Mouse (Mus musculus) liver (tissue): ENCODE measurements around the gene Pdzd2.

Source experiments
- DNase-seq: peaks from one replicate; pipeline ENCODE4 v3.0.0-alpha.2; 2020; ENCODE audit warnings: mixed read lengths

Pdzd2 gene

DNA sequence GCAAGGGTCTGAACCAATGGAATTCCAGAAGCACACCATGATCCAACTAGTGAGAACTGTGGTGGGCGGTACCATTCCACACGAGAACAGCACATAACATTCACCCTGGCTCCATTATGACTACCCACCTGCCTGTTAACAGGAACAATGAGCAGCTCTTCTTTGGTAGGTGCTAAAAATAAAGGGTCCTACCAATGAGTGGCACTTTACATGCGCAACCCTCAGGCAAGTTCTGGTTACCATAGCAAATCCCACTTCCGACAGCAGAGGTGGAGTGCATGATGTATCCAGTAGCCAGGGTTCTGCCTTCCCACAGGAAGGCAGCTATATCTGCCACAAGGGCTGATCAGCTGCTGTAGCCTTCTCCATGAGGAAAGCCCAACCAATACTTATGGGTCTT is 11.3 kb downstream of the Pdzd2 start:
- DNase-seq, result no peak

DNA sequence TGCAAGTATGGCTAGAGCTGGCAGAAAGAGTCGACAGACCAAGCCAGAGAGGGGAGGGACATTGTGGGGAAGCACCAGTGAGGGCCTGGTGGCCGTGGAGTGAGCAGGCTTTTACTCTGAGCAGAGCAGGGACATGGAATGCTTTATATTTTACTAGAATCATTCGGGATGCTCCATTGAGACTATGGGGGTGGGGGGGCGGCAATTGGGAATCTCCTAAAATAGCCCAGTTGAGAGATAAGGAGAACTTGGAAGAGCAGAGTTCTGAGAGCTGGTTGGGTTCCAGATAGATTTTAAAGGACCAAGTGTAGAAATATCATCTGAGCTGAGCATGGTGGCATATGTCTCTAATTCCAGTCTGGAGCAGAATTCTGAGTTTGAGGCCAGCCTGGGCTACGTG is 14.5 kb downstream of the Pdzd2 start:
- DNase-seq, result no peak

- DNase-seq, result no peak
Observed at GRCm38 (mm10) chr15:12721684-12722500, 17.8 kb downstream of the Pdzd2 start.

GRCm38 (mm10) chr15:12718819-12719218 is 20.9 kb downstream of the Pdzd2 start:
- no peak for DNase-seq

- DNase-seq, result no peak
Observed at GRCm38 (mm10) chr15:12717410-12717809, 22.3 kb downstream of the Pdzd2 start.

GRCm38 (mm10) chr15:12716881-12717280 is 22.8 kb downstream of the Pdzd2 start:
- no peak for DNase-seq

- no peak for DNase-seq
Observed at GRCm38 (mm10) chr15:12714322-12714721, 25.4 kb downstream of the Pdzd2 start.

DNA sequence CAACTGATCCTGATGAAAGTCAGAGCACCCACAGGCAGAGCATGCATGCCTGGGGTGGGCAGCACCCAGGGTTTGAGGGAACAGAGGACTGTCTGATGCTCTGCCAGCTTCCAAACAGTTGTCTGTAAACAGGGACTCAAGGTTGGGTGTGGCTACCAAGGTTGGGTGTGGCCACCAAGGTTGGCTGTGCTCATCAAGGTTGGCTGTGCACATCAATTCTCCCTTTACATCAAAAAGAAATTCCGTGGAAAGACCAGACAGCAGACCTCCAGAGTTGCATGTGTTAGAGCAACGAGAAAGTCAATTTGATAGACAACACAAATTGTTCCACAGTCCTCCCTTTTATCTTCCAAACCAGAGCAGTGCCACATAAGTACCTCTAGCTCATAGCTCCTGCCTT is 26.5 kb downstream of the Pdzd2 start:
- DNase-seq, result no peak

GRCm38 (mm10) chr15:12710036-12710435 is 29.7 kb downstream of the Pdzd2 start:
- DNase-seq, result no peak

GRCm38 (mm10) chr15:12708297-12708696 is 31.4 kb downstream of the Pdzd2 start:
- no peak for DNase-seq

- no peak for DNase-seq
Observed at GRCm38 (mm10) chr15:12706902-12707301, 32.8 kb downstream of the Pdzd2 start.

DNA sequence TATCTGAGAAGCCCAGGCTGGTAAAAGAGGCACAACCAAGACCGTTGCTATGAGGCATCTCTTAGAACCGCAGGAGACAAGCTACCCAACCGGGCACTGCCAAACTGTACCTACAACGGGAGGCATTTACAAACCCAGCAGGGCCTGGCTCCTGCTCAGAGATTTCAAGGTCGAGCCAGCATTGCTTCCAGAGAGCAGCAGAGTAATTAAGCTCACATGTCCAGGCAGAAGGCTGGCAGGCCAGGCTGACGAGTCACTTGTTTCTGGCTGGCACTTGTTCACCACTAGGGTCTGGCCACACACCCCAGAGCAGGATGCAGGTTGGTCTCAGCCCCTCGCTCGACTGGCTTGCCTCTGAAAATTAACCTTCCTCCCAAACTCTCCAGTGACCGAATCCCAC is 39.4 kb downstream of the Pdzd2 start:
- no peak for DNase-seq

DNA sequence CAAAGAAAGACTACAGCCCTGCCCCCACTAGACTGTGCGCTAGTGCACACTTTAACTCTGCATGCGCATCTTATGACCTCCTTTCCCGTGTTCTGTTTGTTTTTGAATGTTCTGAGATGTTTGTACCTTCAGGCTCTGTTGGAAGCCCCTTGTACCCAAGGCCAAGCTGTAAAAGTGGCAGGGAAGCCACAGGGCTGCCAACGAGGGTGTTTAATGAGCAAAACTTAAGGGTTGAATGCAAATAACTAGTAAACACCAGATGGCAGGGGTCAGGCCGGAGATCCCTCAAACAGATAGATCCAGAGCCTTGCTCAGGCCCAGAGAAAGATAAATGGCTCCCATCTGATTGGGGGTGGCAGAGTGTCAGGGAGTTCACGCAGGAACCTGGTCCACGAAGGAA is 42.0 kb downstream of the Pdzd2 start:
- no peak for DNase-seq

DNA sequence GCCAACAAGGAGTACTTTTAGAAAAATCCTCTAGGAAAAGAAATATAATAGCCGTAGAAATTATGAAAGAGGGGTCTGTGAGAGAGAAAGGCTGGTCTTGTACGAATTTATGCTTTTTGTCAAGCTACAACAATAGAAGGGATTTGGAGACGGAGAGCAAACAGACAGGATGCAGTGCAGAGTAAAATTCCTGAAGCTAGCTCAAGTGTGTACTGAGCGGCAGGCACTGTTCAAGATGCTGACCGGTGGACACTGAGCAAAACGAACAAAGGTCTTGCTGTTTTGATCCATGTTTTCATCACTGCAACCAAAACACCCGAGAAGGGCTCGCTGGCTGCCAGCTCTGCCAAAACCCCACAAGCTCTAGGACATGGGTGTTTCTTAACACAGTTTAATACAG is 42.8 kb downstream of the Pdzd2 start:
- DNase-seq, result no peak

DNA sequence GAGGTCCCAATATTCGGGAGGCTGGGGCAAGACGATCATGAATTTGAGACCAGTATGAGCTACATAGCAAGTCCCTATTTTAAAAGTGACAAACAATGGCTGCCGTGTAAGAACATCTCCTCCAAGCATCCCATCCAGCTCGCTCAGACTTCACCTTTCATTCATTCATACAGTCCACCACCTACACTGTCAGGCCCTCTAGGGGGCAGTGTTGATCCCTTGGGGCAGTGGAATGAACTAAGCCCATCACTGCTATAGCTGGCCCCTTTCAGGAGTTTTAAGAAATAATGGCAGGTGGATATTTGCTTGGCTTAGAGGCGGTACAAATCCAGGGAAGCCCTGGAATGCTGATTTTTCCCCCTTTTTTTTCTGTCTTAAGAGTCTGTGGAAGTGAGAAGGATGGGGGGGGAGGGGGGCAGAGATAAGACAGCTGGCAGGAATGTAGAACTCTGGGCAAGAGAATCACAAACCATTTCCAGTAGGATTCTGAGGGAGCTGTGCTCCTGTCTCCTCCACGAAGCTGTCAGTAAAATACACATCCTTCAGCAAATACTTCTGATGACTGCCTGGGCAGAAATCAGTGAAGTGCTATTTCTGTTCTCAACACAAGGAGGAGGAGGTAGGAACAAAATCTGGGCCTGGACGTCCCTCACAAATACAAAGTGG is 49.9 kb downstream of the Pdzd2 start:
- no peak for DNase-seq

- DNase-seq, result no peak
Observed at GRCm38 (mm10) chr15:12682549-12682948, 57.2 kb downstream of the Pdzd2 start.

DNA sequence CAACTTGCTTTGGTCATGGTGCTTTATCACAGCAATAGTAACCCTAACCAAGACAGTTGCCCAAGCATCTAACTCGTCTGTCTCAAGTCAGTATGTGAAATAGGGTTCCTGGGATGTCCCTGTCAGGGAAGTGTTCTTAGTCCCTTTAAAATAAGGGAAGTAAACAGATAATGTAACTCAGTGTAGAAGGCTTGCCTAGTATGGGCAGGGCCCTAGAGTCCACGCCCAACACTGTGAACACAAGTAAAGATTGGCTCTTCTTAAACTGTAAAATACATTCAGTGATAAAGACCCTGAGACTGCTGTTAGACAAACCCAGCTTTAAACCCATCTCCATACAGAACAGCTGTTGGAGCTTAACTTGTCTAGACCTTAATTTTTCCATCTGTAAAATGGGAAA is 57.8 kb downstream of the Pdzd2 start:
- DNase-seq, result no peak

DNA sequence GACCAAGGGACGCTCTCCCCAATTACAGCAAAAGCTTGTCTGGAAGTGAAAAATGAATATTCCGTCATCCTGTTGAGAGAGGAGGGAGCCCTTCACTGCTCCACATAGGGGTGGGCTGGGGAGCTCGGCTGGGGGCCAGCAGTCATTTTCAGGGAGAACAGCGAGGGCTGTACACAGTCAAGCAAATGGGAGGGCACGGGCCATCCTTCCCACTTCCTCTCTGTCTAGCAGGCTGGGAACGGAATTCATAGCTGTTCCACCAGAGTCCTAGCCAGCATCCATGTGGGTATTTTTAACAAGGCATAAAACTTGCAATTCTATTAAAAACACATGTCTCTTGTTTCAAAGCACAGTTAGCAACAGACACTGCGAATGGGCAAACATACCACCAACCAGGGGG is 59.0 kb downstream of the Pdzd2 start:
- DNase-seq, result peak; percentile 27

- no peak for DNase-seq
Observed at GRCm38 (mm10) chr15:12679996-12680395, 59.7 kb downstream of the Pdzd2 start.

DNA sequence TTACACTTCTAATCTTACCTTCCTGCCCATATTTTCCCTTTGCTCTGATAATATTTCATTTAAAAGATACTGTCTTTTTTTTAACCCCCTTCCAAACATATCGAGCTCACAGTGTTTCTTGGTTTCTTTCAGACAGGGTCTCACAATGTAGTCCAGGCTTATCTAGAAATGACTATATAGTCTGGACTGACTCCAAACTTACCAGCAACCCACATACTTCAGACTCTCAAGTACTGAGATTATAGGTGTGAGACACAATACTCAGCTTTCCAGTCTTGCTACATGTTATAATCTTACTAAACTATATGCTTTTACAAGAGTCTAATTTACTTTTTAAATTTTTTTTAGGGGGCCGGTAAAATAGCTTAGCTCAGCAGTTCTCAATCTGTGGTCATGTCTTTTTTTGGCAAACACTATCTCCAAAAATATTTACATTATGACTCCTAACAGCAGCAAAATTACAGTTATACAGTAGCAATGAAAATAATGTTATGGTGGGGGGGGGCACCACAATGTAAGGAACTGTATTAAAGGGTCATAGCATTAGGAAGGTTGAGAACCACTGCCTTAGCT is 61.1 kb downstream of the Pdzd2 start:
- DNase-seq, result no peak

DNA sequence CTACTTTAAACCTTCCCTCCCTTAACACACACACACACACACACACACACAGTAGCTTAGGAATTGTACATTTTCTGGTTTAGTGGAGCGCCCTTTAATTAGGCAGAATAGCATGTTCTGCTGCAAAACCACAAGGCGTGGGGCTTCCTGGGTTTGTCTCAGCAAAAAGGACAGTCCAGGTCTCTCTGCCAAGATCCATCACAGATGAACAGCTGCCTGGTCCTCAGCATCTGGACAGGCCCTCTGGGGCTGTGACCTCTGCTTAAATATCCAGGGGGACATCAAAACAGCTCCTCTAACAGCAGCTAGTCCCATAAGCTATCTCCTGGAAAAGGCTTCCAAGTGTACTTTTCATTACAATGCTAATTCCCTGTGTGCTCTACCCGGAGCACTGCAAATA is 64.4 kb downstream of the Pdzd2 start:
- no peak for DNase-seq

GRCm38 (mm10) chr15:12674026-12674425 is 65.7 kb downstream of the Pdzd2 start:
- DNase-seq, result no peak

DNA sequence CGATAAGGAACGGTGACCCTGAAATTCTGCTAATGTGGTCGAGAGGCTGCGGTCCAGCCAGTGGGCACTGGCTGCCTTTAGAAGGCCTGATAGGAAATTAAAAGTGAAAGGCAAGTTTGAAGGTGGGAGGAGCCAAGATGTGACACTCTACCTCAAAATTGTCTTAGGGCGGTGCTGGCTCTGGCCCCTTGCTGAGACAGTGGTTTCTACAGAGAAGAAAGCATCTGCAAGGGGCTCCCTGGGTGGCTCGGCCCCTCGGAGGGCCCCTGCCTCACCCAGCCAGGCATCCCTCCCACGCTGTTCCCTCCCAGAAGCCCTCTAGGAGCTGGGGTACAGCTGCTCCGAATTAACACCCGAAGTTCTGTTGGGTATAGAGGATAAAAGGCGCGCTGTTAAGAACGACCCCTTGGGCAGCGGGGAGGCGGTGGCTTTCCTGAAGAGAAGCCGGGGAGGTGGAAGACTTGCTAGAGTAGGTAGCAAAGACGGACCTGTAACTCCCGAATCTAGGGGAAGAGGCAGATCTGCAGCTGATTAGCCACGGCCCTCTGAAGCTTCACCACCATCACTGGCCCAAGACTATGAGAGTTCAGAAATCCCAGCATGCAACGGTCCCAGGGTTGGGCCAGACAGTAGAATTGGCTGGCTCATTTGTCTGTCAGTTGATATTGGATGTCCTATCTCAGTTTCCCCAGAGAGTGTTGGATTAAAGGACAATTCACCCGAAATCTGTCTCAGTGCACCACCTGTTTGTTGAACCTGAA is 71.8 kb downstream of the Pdzd2 start:
- DNase-seq, result no peak
